Mouse (Mus musculus) gonadal fat pad, adult 2 months (tissue): ENCODE data around the gene Scn9a. TPM values are rescaled to one million over a fixed set of nuclear protein-coding genes. Genes with fewer than 3 reads are reported as not detected.

Experiments used
- DNase-seq: peaks from one replicate; pipeline ENCODE4 v3.0.0-alpha.2; 2012; ENCODE audit warnings: low read depth
- polyA plus RNA-seq: library from polyadenylated mRNA; depleted of rRNA; stranded (reverse); fragments of >200 nt; gene quantifications from 2 replicates; pipeline ENCODE4 v1.2.3, GENCODE M21; 2012; rRNA removed

Scn9a gene
- polyA plus RNA-seq, 1 experiment = 0.01 TPM

DNA sequence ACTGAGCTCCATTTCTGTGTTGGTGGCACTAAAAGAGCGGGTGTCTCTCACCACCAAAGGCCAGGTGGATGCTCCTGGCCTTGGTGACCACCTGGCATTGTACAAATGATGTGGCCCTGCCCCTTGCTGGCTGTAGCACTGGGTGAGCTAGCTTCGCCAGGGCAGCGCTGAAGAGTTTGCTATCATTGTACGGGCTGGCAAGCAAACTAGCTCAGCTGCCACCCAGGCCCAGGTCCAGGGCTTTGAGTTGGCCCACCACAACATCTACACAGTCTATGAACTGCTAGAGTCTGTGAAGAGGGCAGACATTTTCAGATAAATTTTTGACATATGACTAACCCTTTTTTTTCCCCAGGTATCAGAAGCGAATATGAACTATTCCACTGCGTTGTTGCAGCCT is 170.8 kb downstream of the Scn9a start:
- no peak for DNase-seq

- no peak for DNase-seq
Measured at GRCm38 (mm10) chr2:66462458-66462857, 172.3 kb downstream of the Scn9a start.

DNA sequence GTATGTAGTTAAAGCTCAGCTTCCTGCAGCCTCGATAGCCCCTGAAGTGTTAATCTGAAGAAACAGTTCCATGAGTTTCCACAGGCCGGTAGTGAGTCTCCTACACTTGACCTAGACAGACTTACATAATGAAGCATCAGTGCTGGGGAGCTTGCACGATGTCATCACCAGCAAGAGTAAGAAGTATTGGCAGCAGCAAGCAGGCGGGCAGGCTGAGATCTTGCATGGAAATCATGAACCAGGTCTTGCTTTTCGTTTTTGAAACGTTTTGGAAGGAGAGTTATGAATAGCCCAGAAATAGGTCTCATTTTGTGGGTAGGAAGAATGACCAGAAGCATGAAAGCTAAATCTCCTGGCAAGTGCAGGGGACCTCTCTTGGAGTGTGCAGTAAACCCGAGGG is 194.1 kb downstream of the Scn9a start, which contains the start of gene Scn1a:
Scn1a (minus strand) TSS at position 130 of the 400 bp plus-strand sequence.
- no peak for DNase-seq

DNA sequence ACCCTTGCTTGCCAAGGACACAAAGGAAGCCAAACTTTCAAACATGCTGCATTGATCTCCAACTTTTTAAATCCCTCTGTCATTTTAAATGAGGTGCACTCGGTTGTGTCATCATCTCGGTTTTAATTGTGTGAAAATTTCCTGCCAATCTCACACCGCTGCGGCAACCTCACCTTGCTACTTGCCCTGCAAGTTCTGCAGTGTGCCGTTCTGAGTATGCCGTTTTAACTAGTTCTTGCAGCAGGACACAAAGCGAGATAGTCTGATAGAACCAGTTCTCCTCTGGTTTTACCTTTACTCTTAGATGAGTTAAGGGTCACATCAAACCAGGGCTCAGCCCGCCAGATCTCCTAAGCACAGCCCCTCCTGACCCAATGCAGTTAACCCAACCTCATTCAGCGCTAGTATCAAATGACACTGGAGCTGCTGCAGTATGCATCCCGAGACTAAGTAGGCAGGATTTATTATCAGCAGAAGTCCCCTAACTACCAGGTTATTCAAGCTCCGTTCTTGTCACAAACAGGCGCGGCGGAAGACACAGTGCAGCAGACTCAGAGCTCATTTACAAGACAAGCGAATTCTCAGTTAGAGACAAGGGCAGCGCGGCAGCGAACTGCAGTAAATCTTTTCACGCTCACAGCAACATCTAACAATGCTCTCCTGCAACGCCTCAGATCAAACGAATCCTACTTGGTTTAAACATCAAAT is 194.8 kb downstream of the Scn9a start:
- no peak for DNase-seq

- DNase-seq = no peak
Measured at GRCm38 (mm10) chr2:66436286-66436685, 198.5 kb downstream of the Scn9a start.

Other genes with a start within 250 kb of the Scn9a start
- gene Scn1a, start 194.1 kb downstream of the Scn9a start, polyA plus RNA-seq = 0.13 and 0.36 TPM in 2 replicates
- 7.8 and 11.5 TPM in 2 replicates for gene Scn7a, start 150.0 kb upstream of the Scn9a start, polyA plus RNA-seq